Mouse (Mus musculus): ENCODE results near the gene Lmna. TPM values are rescaled to one million over a fixed set of nuclear protein-coding genes. Genes with fewer than 3 reads are reported as not detected.

The Lmna gene
- polyA plus RNA-seq, 1 experiment from 2014 or later = 51.6 TPM

GRCm38 (mm10) chr3:88502641-88503504, 6.9 kb downstream of the Lmna start:
- Histone ChIP-seq H3K9me3 (no peaks in the 10 kb centered on the region), H3K4me2 (peak overlapping the region; percentile 92), H3K27me3 (replicated peaks) (0 out of 2 replicates have a peak, but pooled peaks cover 8% of the 10 kb centered on the region), H3K36me3 (replicated peaks) (no peaks in the 10 kb centered on the region), H3K9ac (peak overlapping the region; percentile 81), H3K4me1 (peaks cover 33% of the 10 kb centered on the region), H3K27ac (peak overlapping the region; percentile 74), H3K4me3 (peak overlapping the region; percentile 82)
- ATAC-seq (replicated peaks) = peak; percentile 95
- WGBS = under 1% methylated on average over 55 of the region's 55 CpGs

GRCm38 (mm10) chr3:88502031-88502571, 7.7 kb downstream of the Lmna start:
- 0 out of 2 replicates have a peak, but pooled peaks cover 8% of the 10 kb centered on the region for H3K27me3 ChIP-seq (replicated peaks)
- ATAC-seq (replicated peaks) = no peak; the same call in 1 of the 2 replicates
- 14% methylated on average over 11 of the region's 11 CpGs for WGBS
- no peak overlapping the region for H3K27ac ChIP-seq
- H3K9ac ChIP-seq = peak overlapping the region; percentile 81
- peaks cover 33% of the 10 kb centered on the region for H3K4me1 ChIP-seq
- peak overlapping the region; percentile 82 for H3K4me3 ChIP-seq
- H3K36me3 ChIP-seq (replicated peaks) = no peaks in the 10 kb centered on the region
- H3K9me3 ChIP-seq = no peaks in the 10 kb centered on the region
- peak overlapping the region; percentile 92 for H3K4me2 ChIP-seq

- H3K27me3 ChIP-seq (replicated peaks) = 0 out of 2 replicates have a peak, but pooled peaks cover 8% of the 10 kb centered on the region
- no peaks in the 10 kb centered on the region for H3K36me3 ChIP-seq (replicated peaks)
- peak overlapping the region; percentile 92 for H3K4me2 ChIP-seq
- no peak for ATAC-seq (replicated peaks)
- H3K4me1 ChIP-seq = peaks cover 33% of the 10 kb centered on the region
- 56% methylated on average over 6 of the region's 6 CpGs for WGBS
- no peak overlapping the region for H3K9ac ChIP-seq
- H3K27ac ChIP-seq = no peak overlapping the region
- peak overlapping the region; percentile 82 for H3K4me3 ChIP-seq
- no peaks in the 10 kb centered on the region for H3K9me3 ChIP-seq
Measured at GRCm38 (mm10) chr3:88501366-88502030, 8.3 kb downstream of the Lmna start.

DNA sequence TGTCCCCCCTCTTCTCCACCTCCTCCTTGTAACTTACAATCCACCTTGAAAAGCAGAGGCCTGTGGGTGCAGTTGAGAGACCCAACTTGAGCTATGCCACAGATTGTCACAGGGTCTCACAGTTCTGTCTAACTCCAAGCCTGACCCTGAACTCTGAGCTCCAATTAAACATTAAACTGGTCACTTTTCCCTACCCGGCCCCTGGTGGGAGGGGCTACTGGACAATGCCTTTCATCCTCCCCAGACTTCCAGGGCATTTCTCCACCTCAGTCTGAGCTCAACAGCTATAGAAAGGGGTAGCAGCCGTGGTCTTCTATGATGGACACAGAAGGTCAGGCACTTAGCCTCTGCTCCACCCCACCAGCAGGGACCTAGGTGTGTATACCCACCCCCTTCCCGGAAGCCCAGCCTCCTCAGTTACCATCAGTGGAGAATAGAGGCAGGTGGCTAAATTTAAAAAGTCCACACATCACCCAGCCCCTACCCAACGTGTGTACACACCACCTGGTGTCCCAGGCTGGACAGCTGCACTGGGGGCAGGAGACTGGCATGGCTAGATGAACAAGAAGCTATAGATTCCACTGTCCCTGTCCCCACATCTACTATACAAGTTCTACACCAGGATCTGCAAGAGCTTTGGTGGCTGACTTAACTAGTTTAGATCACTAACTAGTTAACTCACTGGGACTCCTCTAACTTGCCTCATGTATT, 8.9 kb downstream of the Lmna start:
- no peaks in the 10 kb centered on the region for H3K9me3 ChIP-seq
- H3K4me2 ChIP-seq = no peak overlapping the region; the same call in 1 of the 2 replicates
- H3K4me1 ChIP-seq = peaks cover 33% of the 10 kb centered on the region
- H3K27ac ChIP-seq = no peak overlapping the region
- no peak for ATAC-seq (replicated peaks)
- H3K27me3 ChIP-seq (replicated peaks) = 0 out of 2 replicates have a peak, but pooled peaks cover 8% of the 10 kb centered on the region
- H3K4me3 ChIP-seq = no peak overlapping the region
- H3K36me3 ChIP-seq (replicated peaks) = no peaks in the 10 kb centered on the region
- 44% methylated on average over 4 of the region's 4 CpGs for WGBS
- H3K9ac ChIP-seq = no peak overlapping the region

- H3K27ac ChIP-seq = no peak overlapping the region
- 0 out of 2 replicates have a peak, but pooled peaks cover 8% of the 10 kb centered on the region for H3K27me3 ChIP-seq (replicated peaks)
- H3K36me3 ChIP-seq (replicated peaks) = no peaks in the 10 kb centered on the region
- ATAC-seq (replicated peaks) = no peak
- H3K4me2 ChIP-seq = no peak overlapping the region
- peaks cover 33% of the 10 kb centered on the region for H3K4me1 ChIP-seq
- H3K9ac ChIP-seq = no peak overlapping the region
- no peak overlapping the region for H3K4me3 ChIP-seq
- H3K9me3 ChIP-seq = no peaks in the 10 kb centered on the region
- 88% methylated on average over 7 of the region's 7 CpGs for WGBS
Measured at GRCm38 (mm10) chr3:88500087-88500486, 9.7 kb downstream of the Lmna start.

DNA sequence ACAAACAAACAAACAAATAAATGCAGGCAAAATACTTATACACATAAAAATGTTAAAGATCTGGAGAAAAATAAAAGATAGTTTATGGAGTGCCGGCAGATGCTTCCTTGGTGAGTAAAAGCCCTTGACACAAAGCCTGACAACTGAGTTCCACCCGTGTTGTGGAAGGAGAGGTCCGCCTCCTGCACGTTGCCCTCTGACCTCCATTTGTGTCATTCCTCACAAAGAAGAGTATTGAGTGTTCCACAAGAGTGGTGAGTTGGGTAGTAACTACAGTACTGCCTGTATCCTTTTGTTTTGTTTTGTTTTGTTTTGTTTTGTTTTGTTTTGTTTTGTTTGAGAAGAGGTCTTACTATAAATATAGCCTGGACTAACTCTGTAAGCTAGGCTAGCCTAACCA, 10.2 kb downstream of the Lmna start:
- Histone ChIP-seq H3K4me2 (no peak overlapping the region), H3K9ac (no peak overlapping the region), H3K27ac (no peak overlapping the region), H3K4me3 (no peak overlapping the region), H3K27me3 (replicated peaks) (0 out of 2 replicates have a peak, but pooled peaks cover 5% of the 10 kb centered on the region), H3K9me3 (no peaks in the 10 kb centered on the region), H3K36me3 (replicated peaks) (no peaks in the 10 kb centered on the region), H3K4me1 (peaks cover 33% of the 10 kb centered on the region)
- ATAC-seq (replicated peaks) = no peak
- WGBS = 75% methylated on average over 4 of the region's 4 CpGs

DNA sequence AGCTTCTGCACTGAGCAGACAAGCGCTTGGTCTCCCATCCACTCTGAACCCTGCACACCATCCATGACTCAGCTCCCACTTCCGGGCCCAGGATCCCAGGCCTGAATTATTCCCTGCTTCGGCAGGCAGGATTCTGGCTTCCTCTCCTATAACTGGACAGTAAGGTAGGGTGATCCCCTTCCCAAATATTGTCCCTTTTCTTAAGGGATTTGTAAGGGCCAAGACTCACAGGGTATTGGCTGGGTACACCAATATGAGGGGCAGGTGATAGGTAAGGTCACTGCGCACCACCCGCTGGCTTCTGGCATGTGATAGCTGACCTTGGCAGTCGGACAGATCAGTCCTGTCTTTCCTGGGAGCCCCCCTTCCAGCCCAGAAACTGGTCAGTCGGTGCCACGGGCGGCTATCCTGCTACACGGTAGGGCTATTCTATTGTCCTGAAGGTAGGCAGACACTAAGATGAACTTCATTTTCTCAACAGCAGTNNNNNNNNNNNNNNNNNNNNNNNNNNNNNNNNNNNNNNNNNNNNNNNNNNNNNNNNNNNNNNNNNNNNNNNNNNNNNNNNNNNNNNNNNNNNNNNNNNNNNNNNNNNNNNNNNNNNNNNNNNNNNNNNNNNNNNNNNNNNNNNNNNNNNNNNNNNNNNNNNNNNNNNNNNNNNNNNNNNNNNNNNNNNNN, 13.9 kb downstream of the Lmna start:
- H3K4me1 ChIP-seq = peaks cover 16% of the 10 kb centered on the region
- no peaks in the 10 kb centered on the region for H3K9me3 ChIP-seq
- no peak overlapping the region for H3K9ac ChIP-seq
- WGBS = 80% methylated on average over 10 of the region's 10 CpGs
- no peak overlapping the region for H3K4me3 ChIP-seq
- H3K27me3 ChIP-seq (replicated peaks) = 0 out of 2 replicates have a peak, but pooled peaks cover under 1% of the 10 kb centered on the region
- H3K36me3 ChIP-seq (replicated peaks) = no peaks in the 10 kb centered on the region
- H3K27ac ChIP-seq = no peak overlapping the region
- ATAC-seq (replicated peaks) = no peak
- H3K4me2 ChIP-seq = no peak overlapping the region

DNA sequence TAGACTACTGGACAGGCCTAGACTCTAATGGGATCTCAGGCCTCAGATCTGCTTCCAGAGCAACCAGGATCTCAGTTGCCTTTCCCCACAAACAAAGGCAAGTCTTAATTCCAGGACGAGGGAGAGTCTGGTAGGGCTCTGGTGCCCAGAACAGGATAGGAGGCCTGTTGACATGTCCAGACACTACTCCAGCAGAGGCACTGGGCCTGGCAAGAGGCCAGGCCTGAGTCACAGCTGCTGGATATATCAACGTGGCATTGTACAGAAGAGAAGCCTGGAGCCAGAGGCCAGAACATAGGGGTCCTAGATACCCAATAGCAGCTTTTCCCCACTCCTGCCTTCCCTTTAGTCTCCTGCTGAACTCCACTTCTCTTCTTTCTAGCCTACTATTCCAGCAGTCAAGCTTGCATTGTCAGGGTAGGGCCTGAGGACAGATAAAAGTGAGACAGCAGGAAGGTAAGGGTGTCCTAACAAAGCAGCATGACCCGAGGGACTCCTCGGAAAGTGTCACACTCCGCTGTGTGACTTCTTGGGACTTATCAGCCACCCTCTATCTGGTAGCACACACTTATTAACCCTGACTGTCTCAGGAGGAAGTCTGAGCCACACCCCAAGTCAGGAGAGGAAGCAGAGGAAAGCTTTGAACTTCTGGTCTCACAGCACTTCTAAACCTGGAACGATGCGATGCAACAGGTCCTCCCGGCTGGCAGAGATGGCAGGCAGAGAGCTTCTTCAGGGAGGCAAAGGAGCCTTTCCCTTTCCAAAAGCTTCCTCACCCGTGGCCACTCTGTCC, 14.7 kb downstream of the Lmna start:
- Histone ChIP-seq H3K4me1 (peaks cover 12% of the 10 kb centered on the region), H3K9me3 (no peaks in the 10 kb centered on the region), H3K9ac (no peak overlapping the region), H3K27me3 (replicated peaks) (no peaks in the 10 kb centered on the region), H3K4me2 (no peak overlapping the region), H3K36me3 (replicated peaks) (no peaks in the 10 kb centered on the region), H3K4me3 (no peak overlapping the region), H3K27ac (no peak overlapping the region)
- no peak for ATAC-seq (replicated peaks)
- 73% methylated on average over 9 of the region's 9 CpGs for WGBS

DNA sequence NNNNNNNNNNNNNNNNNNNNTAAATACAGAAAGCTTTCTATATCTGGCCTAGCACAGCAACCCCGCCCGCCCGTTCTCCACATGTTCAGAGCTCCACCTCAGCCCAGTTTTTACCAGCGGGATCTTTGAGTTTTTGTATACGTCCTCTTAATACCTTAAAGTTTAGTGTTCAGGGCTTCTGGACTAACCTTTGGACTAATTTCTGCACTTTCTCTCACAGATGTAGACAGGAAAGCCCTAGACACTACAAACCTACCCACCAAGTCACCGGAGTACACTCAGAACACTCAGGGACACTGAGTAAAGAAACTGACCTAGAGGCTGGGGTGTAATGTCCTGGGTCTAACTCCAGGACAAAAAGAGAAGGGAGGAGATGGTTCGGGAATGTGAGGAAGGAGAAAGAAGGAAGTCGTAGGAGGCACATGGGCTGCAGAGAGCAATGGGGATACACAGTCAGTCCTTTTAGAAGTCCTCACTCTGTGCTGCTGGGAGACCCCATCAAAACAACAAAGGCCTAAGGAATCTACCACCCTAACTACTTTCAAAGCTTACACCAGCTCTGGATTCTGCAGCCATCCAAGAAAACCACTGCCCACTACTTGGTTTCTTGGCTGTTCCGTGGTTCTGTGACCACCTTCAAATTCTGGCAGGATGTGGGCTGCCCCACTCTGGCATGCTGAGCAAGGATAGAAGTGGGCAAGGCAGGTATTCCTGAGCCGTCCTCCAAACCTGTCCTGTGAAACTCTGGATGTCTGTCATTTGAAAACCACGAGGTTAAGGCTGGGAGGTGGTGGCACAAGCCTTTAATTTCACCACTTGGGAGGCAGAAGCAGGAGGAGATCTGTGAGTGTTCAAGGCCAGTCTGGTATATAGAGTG, 15.8 kb downstream of the Lmna start:
- Histone ChIP-seq H3K9me3 (no peaks in the 10 kb centered on the region), H3K4me1 (peaks cover 12% of the 10 kb centered on the region), H3K27ac (no peak overlapping the region), H3K27me3 (replicated peaks) (no peaks in the 10 kb centered on the region), H3K9ac (no peak overlapping the region), H3K4me2 (no peak overlapping the region), H3K36me3 (replicated peaks) (no peaks in the 10 kb centered on the region), H3K4me3 (no peak overlapping the region)
- ATAC-seq (replicated peaks) = no peak
- WGBS = 81% methylated on average over 11 of the region's 11 CpGs

GRCm38 (mm10) chr3:88487396-88487795, 22.4 kb downstream of the Lmna start:
- 79% methylated on average over 1 of the region's 1 CpGs for WGBS
- Histone ChIP-seq H3K27ac (no peak overlapping the region), H3K4me2 (no peak overlapping the region), H3K36me3 (replicated peaks) (0 out of 2 replicates have a peak, but pooled peaks cover 7% of the 10 kb centered on the region), H3K27me3 (replicated peaks) (peaks cover 50% of the 10 kb centered on the region), H3K9ac (no peak overlapping the region), H3K4me3 (no peak overlapping the region), H3K4me1 (peaks cover 10% of the 10 kb centered on the region), H3K9me3 (no peaks in the 10 kb centered on the region)
- no peak for ATAC-seq (replicated peaks)

Measured in midbrain, embryonic 15.5 days (tissue).